Mouse (Mus musculus) layer of hippocampus, adult 2 months (tissue): Measurements from ENCODE around the gene Mepce. TPM values are rescaled to one million over a fixed set of nuclear protein-coding genes. Genes with fewer than 3 reads are reported as not detected.
A peak's percentile ranks its signal among the peaks of the same experiment; 100 is the strongest.

Experiments used
- DNase-seq, 2 experiments: peaks; one replicate each; pipeline ENCODE4 v3.0.0; 2022; ENCODE audit warnings: low spot score in 2 of 2
- H3K27ac ChIP-seq: fragments of 200-600 bp; 2 replicates; pipeline ENCODE4 v1.8.1; 2022
- H3K4me3 ChIP-seq: fragments of 200-600 bp; 2 replicates; pipeline ENCODE4 v1.8.1; 2022; ENCODE audit warnings: mild to moderate bottlenecking
- CTCF ChIP-seq: fragments of 200-600 bp; conservative IDR thresholded peaks from 2 replicates; pipeline ENCODE4 v1.8.1; 2022; ENCODE audit warnings: antibody characterized with exemption, mild to moderate bottlenecking, moderate library complexity
- total RNA-seq, 2 experiments: library from RNA; stranded (reverse); gene quantifications; 2 replicates each; pipeline ENCODE4 v1.2.3; 2021

Mepce gene
- total RNA-seq, 2 experiments from 2014 or later = 43.6 to 49.2 TPM

GRCm38 (mm10) chr5:137822602-137823001 is 35.1 kb upstream of the Mepce start:
- no peak for DNase-seq
- no peak for TF ChIP-seq CTCF
- no peak overlapping the region for H3K27ac ChIP-seq
- H3K4me3 ChIP-seq = no peak overlapping the region

DNA sequence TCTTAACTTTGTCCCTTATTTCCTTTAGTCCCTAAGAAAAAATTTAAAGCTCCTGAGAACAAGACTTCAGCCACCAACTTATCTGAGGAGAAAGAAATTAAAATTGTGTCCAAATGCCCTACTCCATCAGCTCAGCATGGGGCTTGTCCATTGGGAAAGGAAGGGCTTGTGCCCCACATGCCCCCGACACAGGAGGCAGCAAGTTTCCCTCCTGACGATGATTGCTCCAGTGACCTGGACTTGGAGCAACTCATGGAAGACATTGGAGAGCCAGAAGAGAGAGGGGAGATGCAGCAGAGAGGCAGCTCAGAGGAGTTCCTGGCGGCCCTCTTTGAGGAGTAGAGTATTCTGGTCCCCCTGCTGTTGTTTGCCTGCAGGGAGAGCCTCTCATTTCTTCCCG is 34.7 kb upstream of the Mepce start:
- DNase-seq = no peak
- Histone ChIP-seq H3K4me3 (no peak overlapping the region), H3K27ac (no peak overlapping the region)
- TF ChIP-seq CTCF = no peak

DNA sequence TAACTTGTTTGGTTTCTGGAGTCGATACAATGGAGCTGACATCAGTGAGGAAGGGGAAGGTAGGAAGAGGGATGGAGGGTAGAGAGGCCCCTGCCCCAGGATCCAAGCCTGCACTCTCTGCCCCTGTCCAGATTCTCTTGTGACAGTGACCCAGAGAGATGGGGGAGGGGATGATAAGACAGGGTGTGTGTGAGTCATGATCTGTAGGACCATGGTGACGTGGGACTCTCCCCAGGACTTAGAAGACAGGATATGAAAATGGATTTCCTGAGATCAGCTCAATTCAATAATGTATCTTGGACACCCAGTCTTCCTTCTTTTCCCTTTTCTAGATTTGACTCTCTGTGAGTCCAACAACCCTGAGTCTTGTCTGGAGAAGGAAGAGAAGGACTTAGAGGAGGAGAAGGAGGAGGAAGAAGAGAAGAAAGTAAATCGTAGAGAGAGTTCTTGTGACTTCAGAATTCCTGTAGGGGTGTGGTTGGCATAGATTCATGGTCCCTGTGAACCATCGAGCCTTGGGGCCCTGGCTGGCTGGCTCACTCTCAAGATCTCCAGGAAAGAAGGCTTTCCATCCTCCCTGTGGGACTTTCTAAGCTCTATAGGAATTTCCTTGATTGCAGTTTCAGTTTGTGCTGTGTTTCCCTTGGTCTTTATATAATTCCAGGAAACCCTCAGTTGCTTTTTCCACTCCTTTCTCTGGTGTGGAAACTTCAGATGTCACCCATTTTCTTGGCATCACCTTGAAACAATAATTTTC is 30.2 kb upstream of the Mepce start:
- no peak for DNase-seq
- Histone ChIP-seq H3K27ac (no peak overlapping the region), H3K4me3 (no peak overlapping the region)
- TF ChIP-seq CTCF = no peak

- TF ChIP-seq CTCF = no peak
- no peak overlapping the region for H3K4me3 ChIP-seq
- H3K27ac ChIP-seq = no peak overlapping the region
- DNase-seq = no peak
These were observed 20.9 kb upstream of the Mepce start for GRCm38 (mm10) chr5:137808316-137808715.

DNA sequence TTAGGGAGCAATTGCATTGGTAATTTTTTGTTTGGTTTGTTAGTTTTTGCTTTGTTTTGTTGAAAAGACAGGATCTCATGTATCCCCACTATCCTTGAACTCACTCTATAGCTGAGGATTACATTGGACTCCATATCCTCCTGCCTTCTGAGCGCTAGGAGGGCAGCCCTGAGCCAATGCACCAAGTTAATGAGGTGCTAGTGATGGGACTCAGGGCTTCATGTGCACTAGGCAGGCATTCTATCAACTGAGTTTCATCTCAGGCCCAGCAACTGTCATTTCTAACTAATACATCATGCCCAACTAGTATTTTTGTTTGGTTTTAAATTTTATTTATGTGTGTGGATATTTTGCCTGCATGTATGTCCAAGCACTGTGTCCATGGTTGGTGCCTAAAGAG is 18.7 kb upstream of the Mepce start:
- DNase-seq = no peak
- no peak for TF ChIP-seq CTCF
- no peak overlapping the region for H3K27ac ChIP-seq
- no peak overlapping the region for H3K4me3 ChIP-seq

GRCm38 (mm10) chr5:137800917-137801316 is 13.5 kb upstream of the Mepce start:
- no peak overlapping the region for H3K27ac ChIP-seq
- H3K4me3 ChIP-seq = no peak overlapping the region
- DNase-seq = no peak
- TF ChIP-seq CTCF = no peak

- Histone ChIP-seq H3K27ac (no peak overlapping the region), H3K4me3 (no peak overlapping the region)
- TF ChIP-seq CTCF = no peak
- DNase-seq = no peak
These were observed 9.2 kb upstream of the Mepce start for GRCm38 (mm10) chr5:137796606-137797005.

GRCm38 (mm10) chr5:137791553-137791952 is 4.1 kb upstream of the Mepce start:
- Histone ChIP-seq H3K27ac (no peak overlapping the region), H3K4me3 (no peak overlapping the region)
- DNase-seq = no peak
- TF ChIP-seq CTCF = peak; percentile 76

DNA sequence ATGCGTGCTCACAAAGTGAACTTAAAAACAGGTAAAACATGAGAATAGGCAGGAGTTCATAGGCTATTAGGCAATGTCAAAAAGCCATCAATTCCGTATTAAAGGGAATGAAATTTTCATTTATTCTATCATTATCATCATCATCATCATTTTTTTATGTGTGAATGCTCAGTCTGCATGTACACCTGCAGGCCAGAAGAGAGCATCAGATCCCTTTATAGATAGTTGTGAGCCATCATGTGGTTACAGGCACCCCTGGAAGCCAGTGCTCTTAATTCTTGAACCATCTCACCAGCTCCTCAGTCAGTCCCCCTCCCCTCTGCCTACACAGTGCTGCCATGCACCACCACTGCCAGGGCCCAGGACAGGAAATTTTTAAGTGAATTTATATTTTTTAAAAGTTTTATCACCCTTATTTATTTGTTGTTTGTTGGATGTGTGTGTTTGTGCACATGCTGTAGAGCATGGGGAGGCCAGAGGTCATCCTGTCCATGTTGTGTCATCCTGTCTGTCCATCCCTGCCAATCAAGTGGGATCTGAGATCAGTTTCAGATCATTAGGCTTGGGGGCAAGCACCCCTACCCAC is 1.6 kb upstream of the Mepce start:
- no peak for DNase-seq
- no peak for TF ChIP-seq CTCF

DNA sequence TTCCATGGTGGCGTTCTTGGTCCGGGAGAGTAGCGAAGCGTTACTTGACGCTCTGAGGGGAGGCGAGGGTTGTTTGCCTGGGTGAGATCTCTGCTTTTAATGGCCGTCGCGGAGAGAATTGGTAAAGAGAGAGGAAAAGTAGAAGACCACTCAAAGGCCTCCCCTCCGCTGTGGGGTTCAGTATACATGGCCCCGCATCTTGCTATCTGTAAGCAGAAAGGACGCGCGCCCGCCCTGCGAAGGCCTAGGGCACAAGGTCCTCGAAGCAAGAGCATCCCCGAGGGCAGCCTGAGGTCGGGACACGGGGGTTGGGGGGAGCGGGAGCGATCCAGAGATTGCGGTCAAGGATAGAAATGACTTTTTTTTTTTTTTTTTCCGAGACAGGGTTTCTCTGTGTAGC is 716 bp upstream of the Mepce start:
- TF ChIP-seq CTCF = no peak
- Histone ChIP-seq H3K27ac (no peak overlapping the region), H3K4me3 (peak overlapping the region; percentile 79)
- no peak for DNase-seq

More for the DNA sequence above, 1.6 kb upstream of the Mepce start:
- Histone ChIP-seq H3K27ac (no peak overlapping the region), H3K4me3 (no peak overlapping the region)

DNA sequence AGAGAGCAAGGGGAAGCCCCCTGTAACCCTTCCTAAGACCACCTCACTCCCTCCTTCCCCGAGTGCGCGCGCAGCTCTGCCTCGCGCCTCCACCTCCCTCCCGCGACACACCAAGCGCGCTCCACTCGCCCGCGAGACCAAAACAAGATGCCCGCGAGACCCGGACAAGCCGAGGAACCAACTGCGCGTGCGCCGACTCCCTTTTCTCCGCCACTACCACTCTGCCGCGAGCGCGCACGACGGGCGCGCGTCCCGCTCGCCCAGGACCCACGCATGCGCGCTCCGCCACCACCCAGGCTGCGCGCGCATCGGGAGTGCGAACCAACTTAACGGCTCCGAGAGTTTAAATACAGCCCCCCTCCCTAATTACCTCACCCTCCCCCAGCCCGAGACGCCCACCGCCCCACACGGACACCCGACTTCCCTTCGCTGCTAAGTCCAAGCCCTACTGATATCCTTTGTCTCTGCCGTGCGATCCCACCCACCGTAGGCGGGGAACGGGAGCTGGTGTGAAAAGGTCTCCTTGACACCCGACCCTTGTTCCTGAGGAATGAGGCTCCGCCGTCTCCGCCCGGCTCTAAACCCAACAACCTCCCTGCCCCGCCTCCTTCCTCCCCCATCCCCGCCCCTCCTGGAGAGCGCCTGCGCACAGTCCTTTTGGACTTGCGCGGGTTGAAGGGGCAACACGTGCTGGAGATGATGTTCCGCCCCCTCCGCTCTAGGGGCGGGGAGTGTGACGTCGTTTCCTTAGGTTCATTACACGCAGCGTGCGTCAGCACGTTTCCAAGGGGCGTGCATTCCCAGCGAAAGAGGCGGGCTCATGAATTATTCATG is 1.1 kb downstream of the Mepce start:
- peak overlapping the region; percentile 79 for H3K4me3 ChIP-seq
- peak overlapping the region; percentile 98 for H3K27ac ChIP-seq
- TF ChIP-seq CTCF = no peak
- DNase-seq = peak; percentile 99

GRCm38 (mm10) chr5:137785164-137786031 is 2.1 kb downstream of the Mepce start:
- Histone ChIP-seq H3K4me3 (peak overlapping the region; percentile 79), H3K27ac (peak overlapping the region; percentile 98)
- peak in 1 of 2 experiments; percentile 47 for DNase-seq
- TF ChIP-seq CTCF = no peak
